Mouse (Mus musculus) CH12.LX (cell line): ENCODE data around the gene Gm11037. TPM values are rescaled to one million over a fixed set of nuclear protein-coding genes. Genes with fewer than 3 reads are reported as not detected.

Experiments used
- DNase-seq: peaks from one replicate; pipeline ENCODE4 v3.0.0-alpha.2; 2013; ENCODE audit errors: extremely low read depth
- H3K27ac ChIP-seq: 2 replicates; pipeline ENCODE4 v1.5.1; 2012; ENCODE audit warnings: low read depth, mild to moderate bottlenecking, control low read depth, moderate library complexity; ENCODE audit not compliant: insufficient read depth
- H3K27me3 ChIP-seq: replicated peaks from 2 replicates; pipeline ENCODE3; 2012; ENCODE audit warnings: inconsistent platforms
- H3K36me3 ChIP-seq, 2 experiments: replicated peaks in 1 of 2; 2 replicates each; pipeline versions ENCODE3 to v1.6.1; 2012; ENCODE audit warnings: inconsistent platforms in 1 of 2, low read length in 1 of 2, mild to moderate bottlenecking in 1 of 2, mixed read lengths in 1 of 2, moderate library complexity in 1 of 2; ENCODE audit not compliant: control insufficient read depth in 1 of 2, insufficient read depth in 1 of 2
- H3K4me1 ChIP-seq, 2 experiments: 2 replicates each; pipeline ENCODE4 v1.6.1; 2012; ENCODE audit warnings: inconsistent platforms in 1 of 2, moderate library complexity in 1 of 2; ENCODE audit not compliant: insufficient read depth in 2 of 2, control insufficient read depth in 1 of 2
- H3K4me2 ChIP-seq: 2 replicates; pipeline ENCODE4 v1.6.1; 2012; ENCODE audit warnings: low read depth, mild to moderate bottlenecking, control low read depth; ENCODE audit not compliant: poor library complexity, insufficient read depth, severe bottlenecking
- H3K4me3 ChIP-seq, 3 experiments: fragments of 150-350 bp in 1 of 3; sonication (generic) in 1 of 3; replicated peaks in 1 of 3; 2 replicates each; pipeline versions ENCODE3 to v1.5.1; 2011 to 2012; ENCODE audit warnings: low read depth in 2 of 3, low read length in 2 of 3, mild to moderate bottlenecking in 2 of 3, moderate library complexity in 2 of 3, control low read depth in 1 of 3, improper control_type of control experiment in 1 of 3, inconsistent platforms in 1 of 3, mixed read lengths in 1 of 3; ENCODE audit not compliant: poor library complexity in 1 of 3
- H3K79me2 ChIP-seq: replicated peaks from 2 replicates; pipeline ENCODE4 v1.6.1; 2012; ENCODE audit warnings: mild to moderate bottlenecking, moderate library complexity; ENCODE audit not compliant: control insufficient read depth, poor library complexity, insufficient read depth, severe bottlenecking; ENCODE audit errors: extremely low read depth
- H3K9ac ChIP-seq: 2 replicates; pipeline ENCODE4 v1.6.1; 2012; ENCODE audit warnings: low read depth, mild to moderate bottlenecking, control low read depth, moderate library complexity; ENCODE audit not compliant: insufficient read depth
- H3K9me3 ChIP-seq: replicated peaks from 2 replicates; pipeline ENCODE3; 2012; ENCODE audit warnings: low read length, inconsistent platforms, mixed read lengths
- BHLHE40 ChIP-seq: IDR thresholded peaks from 2 replicates; pipeline ENCODE4 v1.6.1; 2011; ENCODE audit warnings: mild to moderate bottlenecking, low read depth, low read length, improper control_type of control experiment
- CHD2 ChIP-seq: IDR thresholded peaks from 2 replicates; pipeline ENCODE4 v1.6.1; 2011; ENCODE audit warnings: low read length, improper control_type of control experiment
- CTCF ChIP-seq, 2 experiments: IDR thresholded peaks in 1 of 2; conservative IDR thresholded peaks in 1 of 2; 2 replicates each; pipeline ENCODE4 v1.5.1; 2011 to 2012; ENCODE audit warnings: low read depth in 2 of 2, low read length in 2 of 2, improper control_type of control experiment in 1 of 2, inconsistent platforms in 1 of 2, mild to moderate bottlenecking in 1 of 2, moderate library complexity in 1 of 2
- E2F4 ChIP-seq: IDR thresholded peaks from 2 replicates; pipeline ENCODE4 v1.6.1; 2011; ENCODE audit warnings: low read depth, low read length, improper control_type of control experiment; ENCODE audit not compliant: insufficient replicate concordance
- EP300 ChIP-seq: IDR thresholded peaks from 2 replicates; pipeline ENCODE4 v1.6.1; 2011; ENCODE audit warnings: low read length, improper control_type of control experiment
- GABPA ChIP-seq: IDR thresholded peaks from 2 replicates; pipeline ENCODE4 v1.6.1; 2012; ENCODE audit warnings: low read depth, low read length, improper control_type of control experiment, inconsistent platforms; ENCODE audit not compliant: insufficient replicate concordance
- HCFC1 ChIP-seq: IDR thresholded peaks from 2 replicates; pipeline ENCODE4 v1.6.1; 2012; ENCODE audit warnings: low read depth, mild to moderate bottlenecking, inconsistent platforms, low read length, improper control_type of control experiment
- MAZ ChIP-seq: IDR thresholded peaks from 2 replicates; pipeline ENCODE4 v1.6.1; 2012; ENCODE audit warnings: low read depth, mild to moderate bottlenecking, inconsistent platforms, low read length, improper control_type of control experiment, moderate library complexity
- MEF2A ChIP-seq: IDR thresholded peaks from 2 replicates; pipeline ENCODE4 v1.6.1; 2014; ENCODE audit warnings: low read depth, mild to moderate bottlenecking, inconsistent platforms, low read length, improper control_type of control experiment, borderline replicate concordance
- MYC ChIP-seq: IDR thresholded peaks from 2 replicates; pipeline ENCODE4 v1.6.1; 2011; ENCODE audit warnings: low read depth, mild to moderate bottlenecking, improper control_type of control experiment, low read length
- NRF1 ChIP-seq: IDR thresholded peaks from 2 replicates; pipeline ENCODE4 v1.6.1; 2014; ENCODE audit warnings: low read depth, mild to moderate bottlenecking, inconsistent platforms, low read length, improper control_type of control experiment, moderate library complexity
- POLR2AphosphoS2 ChIP-seq: IDR thresholded peaks from 2 replicates; pipeline ENCODE4 v1.6.1; 2011; ENCODE audit warnings: low read depth, low read length, improper control_type of control experiment
- SIN3A ChIP-seq: IDR thresholded peaks from 2 replicates; pipeline ENCODE4 v1.6.1; 2012; ENCODE audit warnings: low read length, improper control_type of control experiment, inconsistent platforms
- USF1 ChIP-seq: IDR thresholded peaks from 2 replicates; pipeline ENCODE4 v1.6.1; 2014; ENCODE audit warnings: low read depth, mild to moderate bottlenecking, inconsistent platforms, low read length, improper control_type of control experiment
- USF2 ChIP-seq: conservative IDR thresholded peaks from 2 replicates; pipeline ENCODE4 v1.6.1; 2011; ENCODE audit warnings: low read depth, low read length, improper control_type of control experiment
- ZNF384 ChIP-seq: IDR thresholded peaks from 2 replicates; pipeline ENCODE4 v1.6.1; 2012; ENCODE audit warnings: low read depth, low read length, improper control_type of control experiment, inconsistent platforms
- dilution Hi-C: fragments of 300-500 bp; cut with MboI; formaldehyde crosslinking; loops from 2 replicates; pipeline ENCODE4 v1.14.3; 2020; ENCODE audit warnings: low sequenced_read_pairs; ENCODE audit not compliant: extremely low pct_unique_long_range_greater_than_20kb, extremely low pct_ligation_motif_present
- in situ Hi-C: fragments of 300-500 bp; cut with MboI; formaldehyde crosslinking; loops from 3 replicates; pipeline ENCODE4 v1.14.3; 2019; ENCODE audit warnings: low sequenced_read_pairs, low pct_ligation_motif_present, low pct_unique_long_range_greater_than_20kb, mixed read lengths
- polyA plus RNA-seq: library from polyadenylated mRNA; unstranded; fragments of >175 nt; gene quantifications from 2 replicates; pipeline ENCODE4 v1.2.1, GENCODE M21; 2012; ENCODE audit warnings: low read depth; ENCODE audit not compliant: insufficient read length
- total RNA-seq, 2 experiments: library from RNA; depleted of rRNA; stranded (reverse); fragments of 300-350 nt in 1 of 2; fragments of >200 nt in 1 of 2; gene quantifications; 2 replicates each; pipeline ENCODE4 v1.2.3; 2012 to 2014

Gene Gm11037
- total and polyA plus RNA-seq, 3 experiments = not detected

DNA sequence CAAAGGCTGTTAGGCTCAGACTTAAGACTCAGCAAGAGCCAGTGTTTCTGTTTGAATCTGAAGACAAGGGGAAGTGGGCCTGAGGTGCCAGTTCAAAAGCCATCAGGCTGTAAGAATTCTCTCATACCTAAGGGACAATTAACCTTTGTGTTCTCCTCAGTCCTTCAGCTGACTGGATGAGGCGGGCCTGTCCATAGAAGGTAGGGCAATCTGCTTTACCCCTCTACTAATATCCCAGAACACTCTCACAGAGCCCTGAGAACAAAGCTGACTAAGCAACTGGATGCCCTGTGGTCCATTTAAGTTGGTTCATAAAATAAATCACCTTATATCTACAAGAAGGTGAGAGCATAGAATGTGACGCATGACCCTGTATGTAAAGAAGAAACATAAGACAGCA, 32.9 kb downstream of the Gm11037 start:
- Histone ChIP-seq H3K9me3 (peaks cover 16% of the 10 kb centered on the region), H3K4me1 (peaks cover 0 to 7% of the 10 kb centered on the region in 2 experiments; a peak in 1 of 4 replicates), H3K9ac (no peak overlapping the region), H3K4me2 (no peak overlapping the region), H3K27me3 (no peaks in the 10 kb centered on the region), H3K36me3 (peaks cover 0 to 2% of the 10 kb centered on the region in 2 experiments), H3K79me2 (no peaks in the 10 kb centered on the region), H3K27ac (no peak overlapping the region), H3K4me3 (no peak overlapping the region)
- DNase-seq = no peak
- dilution Hi-C loops = no loop called here
- in situ Hi-C loops = no loop called here
- TF ChIP-seq SIN3A = no peak

DNA sequence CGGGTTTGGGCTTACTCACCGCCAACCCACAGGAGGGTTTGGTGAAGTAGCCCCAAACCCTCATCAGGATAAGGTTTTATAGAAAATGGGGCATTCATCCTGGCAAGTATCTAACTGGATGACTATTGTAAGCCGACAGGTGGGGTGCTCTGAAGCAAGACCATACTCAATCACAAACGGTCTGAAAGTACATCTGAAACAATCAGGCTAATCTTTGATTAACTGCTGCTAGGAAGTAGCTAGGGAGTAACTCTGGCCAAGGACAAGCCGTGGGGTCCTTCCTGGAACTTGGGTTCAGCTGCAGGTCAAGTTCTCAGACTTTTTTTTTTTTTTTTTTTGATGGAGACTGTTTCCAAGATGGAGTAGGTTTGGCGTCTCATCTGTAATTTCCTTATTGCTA, 34.7 kb downstream of the Gm11037 start:
- in situ Hi-C loops = no loop called here
- TF ChIP-seq E2F4 (no peak), USF1 (no peak), NRF1 (no peak), ZNF384 (no peak), CHD2 (no peak), GABPA (no peak), CTCF (conservative IDR thresholded peaks at IDR 0.05 in 1 of 2, IDR thresholded peaks at IDR 0.05 in 1 of 2; ENCODE audit: low read depth in 2 of 2, low read length in 2 of 2) (no peak), MAZ (no peak), BHLHE40 (no peak), USF2 (no peak), MEF2A (no peak), HCFC1 (no peak), MYC (no peak), EP300 (no peak), POLR2AphosphoS2 (no peak)
- TF ChIP-seq, all 38 proteins: peak for 0
- H3K27ac ChIP-seq = no peak overlapping the region
- H3K4me3 ChIP-seq = no peak overlapping the region
- H3K4me2 ChIP-seq = no peak overlapping the region
- peaks cover 14% of the 10 kb centered on the region for H3K9me3 ChIP-seq
- no peak for DNase-seq
- no peaks in the 10 kb centered on the region for H3K27me3 ChIP-seq
- H3K79me2 ChIP-seq = no peaks in the 10 kb centered on the region
- H3K36me3 ChIP-seq = peaks cover 0 to 4% of the 10 kb centered on the region in 2 experiments
- dilution Hi-C loops = no loop called here
- H3K4me1 ChIP-seq = peaks cover 0 to 7% of the 10 kb centered on the region in 2 experiments; a peak in 1 of 4 replicates
- H3K9ac ChIP-seq = no peak overlapping the region
